Mouse (Mus musculus): ENCODE results near the gene Arsj.

- TF ChIP-seq CTCF (IDR thresholded peaks at IDR 0.05; ENCODE audit: low read depth) (no peak), EP300 (IDR thresholded peaks at IDR 0.05; ENCODE audit: low read depth) (no peak)
Observed at GRCm38 (mm10) chr3:126359760-126360159, 3.7 kb upstream of the Arsj start.
